Comparison of ENCODE assay signal across 31 mouse cellular contexts in the genomic region with DNA sequence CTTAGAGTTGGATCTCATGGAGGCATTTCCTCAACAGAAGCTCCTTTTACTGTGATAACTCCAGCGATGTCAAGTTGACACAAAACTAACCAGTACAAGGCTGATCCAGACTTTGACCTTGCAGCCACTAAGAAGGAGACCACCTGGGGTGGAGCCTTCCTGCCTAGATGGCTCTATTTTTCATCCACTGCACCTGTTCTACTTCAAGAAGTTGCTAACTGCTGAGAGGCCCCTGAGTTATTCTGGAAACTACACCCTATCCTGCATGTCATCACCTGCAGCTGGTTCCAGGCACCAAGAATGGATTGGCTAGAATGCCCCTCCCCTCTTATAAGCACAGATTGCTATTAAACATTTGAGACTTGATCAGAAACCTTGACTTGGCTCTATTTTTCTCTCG. TPM values are rescaled to one million over a fixed set of nuclear protein-coding genes. Genes with fewer than 3 reads are reported as not detected.
DNase-seq lines count a peak whose midpoint lies in the region; TF ChIP-seq lines count a peak whose summit lies in the region.
"Had no signal": no experiment of that assay in that cellular context is flagged by ENCODE, and none has a peak within 500 bp of the region (broad histone marks: within the 10 kb centered on the region; RNA-seq: fewer than 3 reads in every experiment).

No protein-coding gene starts in this region.

- TF ChIP-seq POLR2A in lung, adult 2 months (IDR thresholded peaks at IDR 0.05; ENCODE audit: borderline replicate concordance, extremely low read depth, low read depth, low read length): no peak

- H3K27ac ChIP-seq in ES-E14 (ENCODE audit: insufficient read depth, low read depth, low read length, poor library complexity, severe bottlenecking): no peak overlapping the region

- H3K36me3 ChIP-seq in ES-E14 (ENCODE audit: control insufficient read depth, insufficient read depth, low read length, poor library complexity, severe bottlenecking): no peaks in the 10 kb centered on the region
- H3K36me3 ChIP-seq: G1E had no signal

- in situ Hi-C loops in ES-E14 (cut with MboI; ENCODE audit: low sequenced_read_pairs in 2 of 2, unreplicated experiment in 2 of 2): no loop called here

- DNase-seq in ES-CJ7 (ENCODE audit: low read depth, low spot score): peak; percentile 51
- peak; percentile 11 for DNase-seq in ES-E14 (ENCODE audit: low read depth, low spot score)
- DNase-seq in R1 (ENCODE audit: low read depth, low spot score): peak; percentile 76
- peak; percentile 70 for DNase-seq in ZHBTc4 (ENCODE audit: low read depth, low spot score)
- no peak for DNase-seq in thymus, postnatal 0 days (ENCODE audit: low spot score)
- DNase-seq in cerebellum, adult 9-11 months: no peak
- no peak for DNase-seq in heart, postnatal 25 days (ENCODE audit: low spot score)
- no peak for DNase-seq in lung, adult 2 months
- DNase-seq: adrenal gland, adult 2 months; adrenal gland, adult 8-10 months; adrenal gland, postnatal 10 days; adrenal gland, postnatal 14 days; adrenal gland, postnatal 25 days; adrenal gland, postnatal 36 days; B cell, adult 2 months; cerebellum, adult 11 months; cerebellum, adult 11-12 months; cerebellum, adult 18-20 months; cerebellum, adult 2 months; cerebellum, adult 8-10 months; cerebellum, adult 9-10 months had no signal

- H3K9ac ChIP-seq in ES-E14 (ENCODE audit: insufficient read depth, low read depth, low read length, poor library complexity, severe bottlenecking): no peak overlapping the region

- intact Hi-C loops in heart, postnatal 25 days (cut with DNase I): no loop called here

- 82% methylated on average over 2 of the region's 2 CpGs for WGBS in lung, adult 2 months

- no peak overlapping the region for H3K4me3 ChIP-seq in ES-E14 (ENCODE audit: insufficient read depth in 1 of 2, low read depth in 1 of 2, low read length in 2 of 2, poor library complexity in 1 of 2, severe bottlenecking in 1 of 2)
- H3K4me3 ChIP-seq in lung, adult 2 months (replicated peaks; ENCODE audit: extremely low read depth, low read depth, low read length): no peak overlapping the region

- no peaks in the 10 kb centered on the region for H3K9me3 ChIP-seq in ES-E14 (ENCODE audit: control insufficient read depth, insufficient read depth, low read depth, low read length)
- H3K9me3 ChIP-seq: G1E had no signal

- no peaks in the 10 kb centered on the region for H3K4me1 ChIP-seq in ES-E14 (ENCODE audit: control insufficient read depth in 2 of 2, insufficient read depth in 2 of 2, low read length in 2 of 2, poor library complexity in 1 of 2)
- H3K4me1 ChIP-seq in lung, adult 2 months (ENCODE audit: control insufficient read depth, insufficient read depth, low read length): no peaks in the 10 kb centered on the region

- TF ChIP-seq CTCF in lung, adult 2 months (IDR thresholded peaks at IDR 0.05; ENCODE audit: insufficient read depth, low read length): no peak

TF ChIP-seq in ES-E14, 5 proteins besides CTCF, POLR2A, EP300 and RAD21:
- TF ChIP-seq ZNF384 (IDR thresholded peaks at IDR 0.05; ENCODE audit: low read depth, low read length): no peak
- no peak for TF ChIP-seq CHD2 (IDR thresholded peaks at IDR 0.05; ENCODE audit: low read depth, low read length)
- TF ChIP-seq MAFK (IDR thresholded peaks at IDR 0.05; ENCODE audit: insufficient read depth, low read depth, low read length): no peak
- TF ChIP-seq HCFC1 (IDR thresholded peaks at IDR 0.05; ENCODE audit: borderline replicate concordance, insufficient read depth, low read length): no peak
- TF ChIP-seq ZC3H11A (IDR thresholded peaks at IDR 0.05; ENCODE audit: borderline replicate concordance, low read depth, low read length): no peak

RNA-seq across cellular contexts. Expression of gene Olfr725, which starts 13.8 kb away (rescaled TPM):
- total RNA-seq in ES-E14 (2012; rRNA removed): not detected in 2 replicates
- polyA plus RNA-seq in thymus, postnatal 0 days (2015; fragmentation: Nextera tagmentation; extraction: Ambion mirVana): not detected in 2 replicates
- total RNA-seq in heart, postnatal 25 days (2021): not detected
- not detected in 2 replicates for polyA plus RNA-seq in lung, adult 2 months (2012; rRNA removed)
- total RNA-seq: adrenal gland, adult 18-20 months; adrenal gland, adult 2 months; adrenal gland, adult 8-10 months; adrenal gland, postnatal 10 days; adrenal gland, postnatal 14 days; adrenal gland, postnatal 25 days; adrenal gland, postnatal 36 days; adrenal gland, postnatal 4 days; CH12.LX; G1E; MEL had no signal
- polyA plus RNA-seq: activated CD4-positive, CD25-positive, alpha-beta regulatory T cell, adult 4 months; adrenal gland, adult 2 months; brain, embryonic 14.5 days; C2C12; CD4-positive, CD25-positive, alpha-beta regulatory T cell, adult 4 months; cerebellum, adult 2 months; G1E; Patski had no signal

Comparison
In these comparisons a context has a peak if more than half of its experiments do, and no peak if none do; other contexts are left out.
1. DNase-seq: peak in ES-CJ7 (single experiment), ES-E14 (single experiment), R1 (single experiment) and ZHBTc4 (single experiment); none in thymus, postnatal 0 days (single experiment), cerebellum, adult 9-11 months (single experiment), heart, postnatal 25 days (single experiment) and lung, adult 2 months (single experiment).